Mouse (Mus musculus) midbrain, embryonic 12.5 days (tissue): Measurements from ENCODE around the gene Rogdi. TPM values are rescaled to one million over a fixed set of nuclear protein-coding genes. Genes with fewer than 3 reads are reported as not detected.

Experiments
- ATAC-seq: fragments of 200-750 bp; cut with Nextera tagmentation; 2 replicates; pipeline ENCODE4 v1.8.0; 2017; ENCODE audit warnings: low read depth, moderate TSS enrichment, moderate library complexity; ENCODE audit not compliant: low FRiP score
- H3K27ac ChIP-seq: fragments of 300-500 bp; sonication (generic); replicated peaks from 2 replicates; pipeline ENCODE4 v1.5.1; 2016; ENCODE audit warnings: mild to moderate bottlenecking
- H3K27me3 ChIP-seq: fragments of 300-500 bp; sonication (generic); 2 replicates; pipeline ENCODE4 v1.6.1; 2016; ENCODE audit warnings: mild to moderate bottlenecking
- H3K36me3 ChIP-seq: fragments of 300-500 bp; sonication (generic); 2 replicates; pipeline ENCODE4 v1.6.1; 2016
- H3K4me1 ChIP-seq: fragments of 300-500 bp; sonication (generic); 2 replicates; pipeline ENCODE4 v1.6.1; 2016
- H3K4me2 ChIP-seq: fragments of 300-500 bp; sonication (generic); replicated peaks from 2 replicates; pipeline ENCODE4 v1.6.1; 2016; ENCODE audit warnings: mild to moderate bottlenecking, moderate library complexity
- H3K4me3 ChIP-seq: fragments of 300-500 bp; sonication (generic); 2 replicates; pipeline ENCODE4 v1.5.1; 2016; ENCODE audit warnings: mild to moderate bottlenecking
- H3K9ac ChIP-seq: fragments of 300-500 bp; sonication (generic); replicated peaks from 2 replicates; pipeline ENCODE4 v1.6.1; 2016; ENCODE audit warnings: mild to moderate bottlenecking, moderate library complexity
- H3K9me3 ChIP-seq: fragments of 300-500 bp; sonication (generic); 2 replicates; pipeline ENCODE4 v1.6.1; 2016; ENCODE audit warnings: mild to moderate bottlenecking
- WGBS: fragments of 180-500 bp; shearing (Covaris S2); methylation state at CpG from one replicate; pipeline ENCODE4 v1.1.7; 2016; 5-methylcytosine and 5-hydroxymethylcytosine counted together
- polyA plus RNA-seq: library from polyadenylated mRNA; unstranded; fragments of >200 nt; fragmentation: Nextera tagmentation; extraction: Ambion mirVana; gene quantifications from 2 replicates; pipeline ENCODE4 v1.2.1, GENCODE M21; 2016

Gene Rogdi
- polyA plus RNA-seq, 1 experiment from 2014 or later, result 95.8 TPM

GRCm38 (mm10) chr16:4960260-4960659, 53.1 kb downstream of the Rogdi start:
- peaks cover 18% of the 10 kb centered on the region for H3K4me1 ChIP-seq
- H3K27ac ChIP-seq, result no peak overlapping the region
- no peak overlapping the region for H3K4me3 ChIP-seq
- H3K4me2 ChIP-seq, result no peak overlapping the region
- 90% methylated on average over 8 of the region's 8 CpGs for WGBS
- peaks cover 37% of the 10 kb centered on the region for H3K36me3 ChIP-seq
- no peak for ATAC-seq
- H3K27me3 ChIP-seq, result no peaks in the 10 kb centered on the region
- no peaks in the 10 kb centered on the region for H3K9me3 ChIP-seq
- H3K9ac ChIP-seq, result no peak overlapping the region

Other genes starting within 250 kb of the Rogdi start
- gene Cdip1, start 223.3 kb downstream of the Rogdi start, polyA plus RNA-seq, result 95.4 and 100 TPM in 2 replicates
- gene 4930562C15Rik, start 178.1 kb downstream of the Rogdi start, polyA plus RNA-seq, result 0.69 and 0.75 TPM in 2 replicates
- gene Ubald1, start 133.2 kb downstream of the Rogdi start, polyA plus RNA-seq, result 31.7 and 31.9 TPM in 2 replicates
- 83.2 and 88.5 TPM in 2 replicates for gene Mgrn1, start 127.3 kb downstream of the Rogdi start, polyA plus RNA-seq
- gene Nudt16l1, start 74.8 kb downstream of the Rogdi start, polyA plus RNA-seq, result 117 and 124 TPM in 2 replicates
- gene Anks3, start 49.3 kb downstream of the Rogdi start, polyA plus RNA-seq, result 66.8 and 68.2 TPM in 2 replicates
- not detected in 2 replicates for gene Sept12, start 15.7 kb downstream of the Rogdi start, polyA plus RNA-seq
- 0.98 TPM in 1 of 2 replicates, not detected in the other for gene Smim22, start 6.3 kb downstream of the Rogdi start, polyA plus RNA-seq
- 235 and 240 TPM in 2 replicates for gene Glyr1, start 36.3 kb upstream of the Rogdi start, polyA plus RNA-seq
- 26.3 and 26.6 TPM in 2 replicates for gene Ubn1, start 36.5 kb upstream of the Rogdi start, polyA plus RNA-seq
- gene Ppl, start 118.9 kb upstream of the Rogdi start, polyA plus RNA-seq, result 0.89 and 1.4 TPM in 2 replicates
- 1.3 TPM in 2 replicates for gene Sec14l5, start 133.6 kb upstream of the Rogdi start, polyA plus RNA-seq
- 11.2 and 12.9 TPM in 2 replicates for gene Nagpa, start 190.5 kb upstream of the Rogdi start, polyA plus RNA-seq
- 6.1 and 6.4 TPM in 2 replicates for gene AU021092, start 208.7 kb upstream of the Rogdi start, polyA plus RNA-seq
- 26.3 and 27.0 TPM in 2 replicates for gene Alg1, start 220.1 kb upstream of the Rogdi start, polyA plus RNA-seq
- 7.8 and 11.3 TPM in 2 replicates for gene Eef2kmt, start 242.4 kb upstream of the Rogdi start, polyA plus RNA-seq